Mouse (Mus musculus) forebrain, embryonic 11.5 days (tissue): Measurements from ENCODE around the gene E2f4. TPM values are rescaled to one million over a fixed set of nuclear protein-coding genes. Genes with fewer than 3 reads are reported as not detected.

Experiments used
- ATAC-seq: fragments of 200-750 bp; cut with Nextera tagmentation; replicated peaks from 2 replicates; pipeline ENCODE4 v1.8.0; 2017; ENCODE audit warnings: moderate TSS enrichment; ENCODE audit not compliant: low FRiP score
- DNase-seq: peaks from one replicate; pipeline ENCODE4 v3.0.0-alpha.2; 2017; ENCODE audit warnings: low spot score
- H3K27ac ChIP-seq: fragments of 300-500 bp; sonication (generic); 2 replicates; pipeline ENCODE4 v1.5.1; 2014; ENCODE audit warnings: low read depth, low read length
- H3K27me3 ChIP-seq: fragments of 300-500 bp; sonication (generic); 2 replicates; pipeline ENCODE4 v1.6.1; 2014; ENCODE audit warnings: mild to moderate bottlenecking, low read length, mixed read lengths; ENCODE audit not compliant: control insufficient read depth, insufficient read depth
- H3K36me3 ChIP-seq: fragments of 300-500 bp; sonication (generic); 2 replicates; pipeline ENCODE4 v1.6.1; 2014; ENCODE audit warnings: mild to moderate bottlenecking, low read length, moderate library complexity, mixed read lengths; ENCODE audit not compliant: control insufficient read depth, insufficient read depth
- H3K4me1 ChIP-seq: fragments of 300-500 bp; sonication (generic); replicated peaks from 2 replicates; pipeline ENCODE4 v1.6.1; 2014; ENCODE audit warnings: low read length, mixed read lengths; ENCODE audit not compliant: control insufficient read depth, insufficient read depth
- H3K4me2 ChIP-seq: fragments of 300-500 bp; sonication (generic); 2 replicates; pipeline ENCODE4 v1.6.1; 2014; ENCODE audit warnings: low read depth, mild to moderate bottlenecking, low read length, moderate library complexity, mixed read lengths; ENCODE audit not compliant: severe bottlenecking
- H3K4me3 ChIP-seq: fragments of 300-500 bp; sonication (generic); 2 replicates; pipeline ENCODE4 v1.5.1; 2014; ENCODE audit warnings: low read depth, low read length
- H3K9ac ChIP-seq: fragments of 300-500 bp; sonication (generic); 2 replicates; pipeline ENCODE4 v1.6.1; 2014; ENCODE audit warnings: low read length
- H3K9me3 ChIP-seq: fragments of 300-500 bp; sonication (generic); 2 replicates; pipeline ENCODE4 v1.6.1; 2016; ENCODE audit warnings: low read length, mixed read lengths; ENCODE audit not compliant: control insufficient read depth
- WGBS: fragments of 180-500 bp; shearing (Covaris S2); extraction: QIAGEN DNeasy Blood & Tissue Kit; methylation state at CpG from one replicate; pipeline ENCODE4 v1.1.7; 2014; 5-methylcytosine and 5-hydroxymethylcytosine counted together
- polyA plus RNA-seq: library from polyadenylated mRNA; unstranded; fragments of >200 nt; fragmentation: Nextera tagmentation; extraction: Ambion mirVana; gene quantifications from 2 replicates; pipeline ENCODE4 v1.2.1, GENCODE M21; 2014

The E2f4 gene
- polyA plus RNA-seq, 1 experiment from 2014 or later, result 122 TPM

DNA sequence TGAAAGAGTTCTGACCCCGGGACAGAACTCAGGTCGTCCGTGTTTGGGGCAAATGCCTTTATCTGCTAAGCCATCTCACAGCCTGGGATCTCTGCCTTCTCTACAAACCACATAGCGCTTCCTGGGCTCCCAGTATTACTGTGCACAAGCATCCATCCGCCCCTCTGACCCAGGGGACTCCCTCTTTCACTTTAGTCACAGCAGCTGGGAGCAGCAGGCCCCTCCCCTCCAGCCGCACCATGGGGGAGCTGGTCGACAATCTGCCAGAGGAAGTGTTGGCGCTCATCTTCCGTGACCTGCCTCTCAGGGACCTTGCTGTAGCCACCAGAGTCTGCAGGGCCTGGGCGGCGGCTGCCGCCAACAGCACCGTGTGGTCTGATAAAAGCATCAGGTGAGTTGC lies 30.7 kb upstream of the E2f4 start:
- WGBS, result 8% methylated on average over 13 of the region's 13 CpGs
- Histone ChIP-seq H3K27ac (no peak overlapping the region), H3K27me3 (peaks cover 82% of the 10 kb centered on the region), H3K4me2 (no peak overlapping the region), H3K9me3 (no peaks in the 10 kb centered on the region; the same call in 1 of the 2 replicates), H3K4me1 (peaks cover 22% of the 10 kb centered on the region), H3K9ac (no peak overlapping the region), H3K4me3 (no peak overlapping the region), H3K36me3 (no peaks in the 10 kb centered on the region)
- DNase-seq (no peak), ATAC-seq (no peak)

DNA sequence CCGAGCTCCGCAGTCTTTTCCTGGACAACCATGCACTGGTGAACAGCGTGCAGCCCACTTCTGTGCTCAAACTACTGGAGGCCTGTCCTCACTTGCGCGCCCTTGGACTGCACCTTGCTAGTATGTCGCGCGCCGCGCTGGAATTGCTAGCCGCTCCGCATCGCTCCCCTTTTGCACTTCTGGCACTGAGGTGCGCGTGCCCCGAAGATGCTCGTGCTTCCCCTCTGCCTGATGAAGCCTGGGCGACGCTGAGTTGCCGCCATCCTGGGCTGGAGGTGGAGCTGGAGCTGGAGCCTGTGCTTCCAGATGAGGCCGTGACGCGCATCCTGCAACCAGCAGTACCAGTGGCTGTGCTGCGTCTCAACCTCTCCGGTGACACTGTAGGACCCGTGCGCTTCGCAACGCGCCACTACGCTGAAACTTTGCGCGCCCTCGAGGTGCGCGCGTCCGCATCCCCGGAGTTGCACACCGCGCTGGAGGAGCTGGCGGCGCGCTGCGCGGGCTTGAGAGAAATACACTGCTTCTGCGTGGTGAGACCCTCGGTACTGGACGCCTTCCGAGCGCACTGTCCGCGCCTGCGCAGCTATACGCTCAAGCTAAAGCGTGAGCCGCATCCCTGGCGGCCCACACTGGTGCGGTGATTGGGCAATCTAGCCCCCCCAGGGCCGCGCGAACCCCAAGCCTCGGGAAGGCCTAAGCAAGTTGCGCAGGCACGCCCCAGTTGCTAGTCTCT lies 29.0 kb upstream of the E2f4 start:
- Histone ChIP-seq H3K9ac (no peak overlapping the region; the same call in 1 of the 2 replicates), H3K27me3 (peaks cover 88% of the 10 kb centered on the region), H3K4me1 (peaks cover 22% of the 10 kb centered on the region), H3K27ac (no peak overlapping the region), H3K36me3 (no peaks in the 10 kb centered on the region), H3K4me2 (peak overlapping the region; percentile 71), H3K4me3 (peak overlapping the region; percentile 41), H3K9me3 (no peaks in the 10 kb centered on the region; the same call in 1 of the 2 replicates)
- under 1% methylated on average over 65 of the region's 65 CpGs for WGBS
- ATAC-seq, result peak; percentile 67
- DNase-seq, result peak; percentile 82

DNA sequence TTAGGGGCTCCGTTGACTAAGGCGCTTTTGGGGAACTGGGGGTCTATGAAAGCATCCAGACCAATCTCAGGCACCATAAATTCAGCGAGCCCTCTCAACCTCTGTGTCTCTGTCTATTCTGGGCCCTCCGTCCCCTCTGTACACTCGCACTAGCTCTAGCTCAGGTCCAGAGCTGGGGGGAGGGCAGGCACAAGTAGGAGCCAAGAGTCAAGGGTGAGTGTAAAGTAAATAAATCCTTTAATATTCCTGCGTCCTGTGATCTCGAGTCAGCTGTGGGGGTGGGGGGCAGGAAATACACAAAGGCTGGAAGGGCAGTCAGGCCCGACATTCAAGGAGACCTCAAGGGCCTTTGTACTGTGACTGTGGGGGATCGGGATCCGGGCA lies 28.4 kb upstream of the E2f4 start:
- Histone ChIP-seq H3K27me3 (peaks cover 89% of the 10 kb centered on the region), H3K9ac (peak overlapping the region; percentile 24; the same call in 1 of the 2 replicates), H3K27ac (no peak overlapping the region), H3K36me3 (no peaks in the 10 kb centered on the region), H3K9me3 (no peaks in the 10 kb centered on the region; the same call in 1 of the 2 replicates), H3K4me1 (peaks cover 20% of the 10 kb centered on the region), H3K4me3 (peak overlapping the region; percentile 41), H3K4me2 (peak overlapping the region; percentile 71)
- peak; percentile 12; the same call in 1 of the 2 replicates for ATAC-seq
- DNase-seq, result peak; percentile 61
- 2% methylated on average over 10 of the region's 10 CpGs for WGBS

DNA sequence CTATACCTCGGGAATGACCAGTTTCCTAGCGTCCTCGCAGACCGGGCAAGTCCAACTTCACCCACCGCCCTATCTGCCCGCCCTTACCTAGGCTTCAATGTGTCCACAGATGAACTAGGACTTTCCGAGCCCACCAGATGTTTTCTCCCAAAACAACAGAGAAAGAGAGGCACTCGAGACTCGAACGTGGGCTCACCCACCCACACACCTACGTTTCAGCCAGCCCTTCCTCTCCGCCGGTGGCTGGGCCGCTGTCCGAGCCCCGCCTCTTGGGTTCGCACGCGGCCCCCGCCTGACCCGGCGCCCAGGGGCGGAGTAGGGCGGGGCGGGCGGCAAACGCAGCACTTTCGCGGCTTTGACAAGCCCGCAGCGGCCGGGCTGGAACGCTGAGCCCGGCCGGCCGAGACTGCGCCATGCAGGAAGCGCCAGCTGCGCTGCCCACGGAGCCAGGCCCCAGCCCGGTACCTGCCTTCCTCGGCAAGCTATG lies 28.0 kb upstream of the E2f4 start, which contains the start of gene Hsf4:
Hsf4 (plus strand) TSS at position 341 of the 487 bp plus-strand sequence.
- peaks cover 89% of the 10 kb centered on the region for H3K27me3 ChIP-seq
- ATAC-seq, result no peak
- H3K4me3 ChIP-seq, result peak within 1 kb of the TSS; percentile 41
- no peak within 1 kb of the TSS for H3K27ac ChIP-seq
- H3K4me2 ChIP-seq, result peak within 1 kb of the TSS; percentile 71
- H3K9me3 ChIP-seq, result no peaks in the 10 kb centered on the region; the same call in 1 of the 2 replicates
- peaks cover 18% of the 10 kb centered on the region for H3K4me1 ChIP-seq
- under 1% methylated on average over 41 of the region's 42 CpGs for WGBS
- H3K9ac ChIP-seq, result peak within 1 kb of the TSS; percentile 24; the same call in 1 of the 2 replicates
- no peaks in the 10 kb centered on the region for H3K36me3 ChIP-seq
- peak; percentile 67 for DNase-seq

DNA sequence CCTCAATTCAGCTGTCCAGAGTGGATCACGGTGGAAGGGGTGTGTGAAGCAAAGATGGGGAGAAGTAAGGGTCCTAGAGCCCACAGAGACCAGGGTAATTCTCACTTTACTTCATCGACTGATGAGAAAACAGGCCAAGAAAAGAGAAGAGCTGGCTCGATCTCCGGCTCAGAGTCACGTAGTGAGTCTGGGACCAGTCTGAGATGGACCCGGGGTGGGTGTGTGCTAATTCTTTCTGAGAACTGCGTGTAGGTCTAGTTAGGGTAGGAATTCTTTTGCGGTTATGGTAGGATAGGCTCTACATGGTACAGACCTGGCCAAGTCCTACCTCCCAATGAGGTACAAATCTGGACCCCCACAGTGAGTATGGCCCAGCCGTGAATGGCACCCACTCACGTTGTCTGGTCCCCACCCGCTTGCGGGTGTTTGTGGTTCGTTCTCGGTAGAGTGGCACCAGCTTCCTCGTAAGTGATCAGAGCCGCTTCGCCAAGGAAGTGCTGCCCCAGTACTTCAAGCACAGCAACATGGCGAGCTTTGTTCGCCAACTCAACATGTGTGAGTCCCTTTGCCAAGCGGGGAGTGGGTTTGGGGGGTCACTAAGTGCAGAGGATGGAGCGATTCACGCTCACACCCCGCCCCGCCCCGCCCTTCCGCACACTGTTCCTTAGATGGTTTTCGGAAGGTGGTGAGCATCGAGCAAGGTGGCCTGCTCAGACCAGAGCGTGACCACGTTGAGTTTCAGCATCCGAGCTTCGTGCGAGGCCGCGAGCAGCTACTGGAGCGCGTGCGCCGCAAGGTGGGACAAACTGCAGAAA lies 27.2 kb upstream of the E2f4 start:
- Histone ChIP-seq H3K27me3 (peaks cover 90% of the 10 kb centered on the region), H3K27ac (no peak overlapping the region), H3K4me3 (peak overlapping the region; percentile 41), H3K36me3 (no peaks in the 10 kb centered on the region), H3K4me2 (peak overlapping the region; percentile 71; the same call in 1 of the 2 replicates), H3K9ac (no peak overlapping the region), H3K4me1 (peaks cover 17% of the 10 kb centered on the region), H3K9me3 (no peaks in the 10 kb centered on the region; the same call in 1 of the 2 replicates)
- 1% methylated on average over 39 of the region's 39 CpGs for WGBS
- ATAC-seq (no peak), DNase-seq (peak; percentile 65)

DNA sequence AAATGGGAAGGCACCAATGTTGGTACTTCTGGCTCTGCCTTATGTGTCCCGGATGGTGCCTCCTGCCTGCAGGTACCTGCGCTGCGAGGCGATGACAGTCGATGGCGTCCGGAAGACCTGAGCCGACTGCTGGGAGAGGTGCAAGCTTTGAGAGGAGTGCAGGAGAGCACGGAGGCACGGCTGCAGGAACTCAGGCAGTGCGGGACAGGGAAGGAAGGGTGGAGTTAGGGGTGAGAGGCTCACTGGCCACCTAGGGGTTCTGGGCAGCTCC lies 26.6 kb upstream of the E2f4 start:
- no peak overlapping the region for H3K4me2 ChIP-seq
- no peaks in the 10 kb centered on the region; the same call in 1 of the 2 replicates for H3K9me3 ChIP-seq
- WGBS, result 1% methylated on average over 11 of the region's 11 CpGs
- H3K9ac ChIP-seq, result no peak overlapping the region
- peaks cover 91% of the 10 kb centered on the region for H3K27me3 ChIP-seq
- H3K4me1 ChIP-seq, result peaks cover 22% of the 10 kb centered on the region
- no peak overlapping the region for H3K4me3 ChIP-seq
- no peaks in the 10 kb centered on the region for H3K36me3 ChIP-seq
- DNase-seq (peak; percentile 65), ATAC-seq (no peak)
- no peak overlapping the region for H3K27ac ChIP-seq

DNA sequence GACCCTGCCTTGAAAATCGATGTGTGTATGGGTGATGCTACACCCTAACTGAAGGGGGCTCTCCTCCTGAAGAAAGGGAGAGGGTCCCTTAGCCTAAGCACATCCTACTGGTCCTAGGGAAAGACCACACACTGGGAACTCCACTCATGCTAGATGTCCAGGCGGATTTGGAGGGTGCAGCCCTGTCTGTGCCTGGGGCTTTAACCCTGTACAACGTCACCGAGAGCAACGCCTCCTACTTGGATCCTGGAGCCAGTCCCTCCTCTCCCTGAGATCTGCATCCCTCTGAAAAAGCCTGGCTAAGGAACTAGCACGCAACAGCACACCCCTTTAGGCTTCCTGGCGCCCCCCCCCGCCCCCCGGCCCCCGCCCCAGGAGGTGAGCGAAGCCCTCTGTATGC lies 22.1 kb upstream of the E2f4 start:
- Histone ChIP-seq H3K9me3 (no peaks in the 10 kb centered on the region), H3K9ac (no peak overlapping the region), H3K36me3 (no peaks in the 10 kb centered on the region), H3K4me3 (0 out of 2 replicates have a peak overlapping the region, but pooled peaks have one; percentile 7), H3K27me3 (peaks cover 90% of the 10 kb centered on the region), H3K27ac (no peak overlapping the region), H3K4me1 (peaks cover 9% of the 10 kb centered on the region; the same call in 1 of the 2 replicates), H3K4me2 (no peak overlapping the region)
- no peak for DNase-seq
- WGBS, result 6% methylated on average over 11 of the region's 11 CpGs
- ATAC-seq, result no peak

DNA sequence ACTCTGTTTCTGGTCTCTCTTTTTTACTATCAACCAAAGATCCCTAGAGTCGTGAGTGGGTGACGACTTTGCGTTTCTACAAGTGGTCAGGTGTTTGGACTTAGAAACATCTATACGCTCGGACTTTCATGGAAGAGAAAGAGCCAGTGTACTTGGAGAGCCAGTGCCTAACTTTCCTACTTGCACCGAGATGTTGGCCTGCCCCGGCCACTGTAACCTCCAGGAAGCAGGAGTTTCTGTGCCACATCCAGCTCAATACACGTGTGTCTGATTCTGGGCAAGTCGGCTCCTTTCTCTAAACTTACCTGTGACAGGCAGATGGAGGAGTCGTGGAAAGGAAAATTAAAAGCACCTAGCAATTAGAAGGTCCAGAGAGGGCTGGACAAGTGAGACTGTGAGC lies 21.6 kb upstream of the E2f4 start, which contains the start of gene Nol3:
Nol3 (plus strand) TSS at position 301 of the 400 bp plus-strand sequence.
- peak within 1 kb of the TSS; percentile 33 for H3K4me3 ChIP-seq
- H3K27ac ChIP-seq, result no peak within 1 kb of the TSS
- 4% methylated on average over 10 of the region's 10 CpGs for WGBS
- H3K9ac ChIP-seq, result peak within 1 kb of the TSS; percentile 25; the same call in 1 of the 2 replicates
- no peaks in the 10 kb centered on the region for H3K9me3 ChIP-seq
- peak within 1 kb of the TSS; percentile 62 for H3K4me2 ChIP-seq
- H3K36me3 ChIP-seq, result no peaks in the 10 kb centered on the region
- H3K4me1 ChIP-seq, result peaks cover 9% of the 10 kb centered on the region; the same call in 1 of the 2 replicates
- DNase-seq, result no peak
- no peak for ATAC-seq
- H3K27me3 ChIP-seq, result peaks cover 87% of the 10 kb centered on the region
